Mouse (Mus musculus): ENCODE data around the gene Kcnq1. TPM values are rescaled to one million over a fixed set of nuclear protein-coding genes. Genes with fewer than 3 reads are reported as not detected.

Kcnq1 gene
- total RNA-seq, 2 experiments from 2014 or later: not detected

- no peak for ATAC-seq (replicated peaks; ENCODE audit: low FRiP score, poor library complexity, severe bottlenecking)
These were observed 193.9 kb downstream of the Kcnq1 start for GRCm38 (mm10) chr7:143300037-143300436.

- ATAC-seq (replicated peaks; ENCODE audit: low FRiP score, poor library complexity, severe bottlenecking): no peak
These were observed 194.5 kb downstream of the Kcnq1 start for GRCm38 (mm10) chr7:143300681-143301080.

GRCm38 (mm10) chr7:143302156-143302555, 196.0 kb downstream of the Kcnq1 start:
- ATAC-seq (replicated peaks; ENCODE audit: low FRiP score, poor library complexity, severe bottlenecking): no peak

DNA sequence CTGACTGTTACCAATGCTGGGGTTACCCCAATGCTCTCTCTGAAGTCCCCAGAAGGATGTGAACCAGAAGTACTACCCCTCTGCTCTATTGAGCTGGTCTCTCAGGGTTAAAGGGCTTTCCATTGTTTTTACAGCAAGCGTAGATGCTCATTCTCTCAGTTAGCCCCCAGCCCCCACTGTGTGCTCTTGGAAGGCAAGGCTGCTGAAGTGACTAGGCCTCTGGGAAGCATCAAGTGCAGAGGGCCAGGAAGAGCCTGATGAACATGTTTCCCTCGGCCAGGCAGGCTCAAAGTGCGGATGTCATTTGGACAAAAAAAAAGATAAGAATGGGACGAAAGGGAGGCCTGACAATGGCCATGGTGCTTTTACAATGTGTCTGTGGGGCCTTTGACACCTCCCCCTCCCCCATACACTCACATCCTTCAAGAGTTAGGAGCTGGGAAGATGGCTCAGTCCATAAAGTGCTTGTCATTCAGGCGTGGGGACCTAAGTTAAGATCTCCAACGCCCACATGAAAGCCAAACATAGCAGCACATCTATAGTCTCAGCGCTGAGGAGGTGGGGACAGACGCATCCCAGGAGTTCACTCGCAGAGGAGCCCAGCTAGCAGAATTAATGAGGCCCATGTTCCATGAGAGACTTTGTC, 196.6 kb downstream of the Kcnq1 start:
- no peak for ATAC-seq (replicated peaks; ENCODE audit: low FRiP score, poor library complexity, severe bottlenecking)

- ATAC-seq (replicated peaks; ENCODE audit: low FRiP score, poor library complexity, severe bottlenecking): no peak
These were observed 197.4 kb downstream of the Kcnq1 start for GRCm38 (mm10) chr7:143303557-143303956.

DNA sequence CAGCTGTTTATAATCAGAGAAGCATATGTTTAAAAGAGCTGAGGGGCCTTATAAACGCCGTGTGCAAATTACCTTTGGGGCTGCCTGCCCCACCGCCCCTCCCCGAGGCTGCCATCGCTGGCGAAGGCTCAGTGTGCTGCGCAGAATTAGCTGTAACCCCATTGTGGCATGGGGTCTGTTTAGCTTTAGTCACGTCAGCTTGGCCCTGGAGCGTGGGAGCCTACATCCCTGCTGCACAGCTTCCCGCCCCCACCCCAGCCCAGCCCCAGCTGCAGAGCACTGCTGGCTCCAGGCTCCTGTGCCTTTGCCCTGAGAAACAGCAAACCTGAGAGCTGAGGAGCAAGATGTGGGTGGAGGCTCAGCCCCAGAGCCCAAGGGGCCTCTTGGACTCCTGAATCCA, 199.6 kb downstream of the Kcnq1 start:
- no peak for ATAC-seq (replicated peaks; ENCODE audit: low FRiP score, poor library complexity, severe bottlenecking)

DNA sequence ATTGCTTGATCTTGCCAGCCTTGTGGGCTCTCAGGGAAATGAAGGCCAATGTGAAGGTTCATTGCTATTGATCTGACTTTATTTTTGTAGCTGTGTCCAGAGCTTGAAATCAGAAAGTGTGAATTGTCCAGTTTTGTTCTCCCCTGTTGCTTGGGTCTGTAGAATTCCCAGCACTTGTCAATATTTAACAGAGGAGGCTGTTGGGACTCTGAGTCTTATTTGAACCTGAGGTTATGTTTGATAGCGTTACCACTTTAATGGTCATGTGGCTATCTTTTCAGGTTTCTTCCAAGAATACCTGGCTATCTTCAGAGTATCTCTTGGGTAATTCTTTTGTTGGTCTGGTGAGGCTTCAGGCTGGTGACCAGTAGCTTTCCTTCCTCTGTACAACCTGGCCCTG, 201.8 kb downstream of the Kcnq1 start:
- ATAC-seq (replicated peaks; ENCODE audit: low FRiP score, poor library complexity, severe bottlenecking): no peak

GRCm38 (mm10) chr7:143310311-143310710, 204.1 kb downstream of the Kcnq1 start:
- ATAC-seq (replicated peaks; ENCODE audit: low FRiP score, poor library complexity, severe bottlenecking): no peak

- no peak for ATAC-seq (replicated peaks; ENCODE audit: low FRiP score, poor library complexity, severe bottlenecking)
These were observed 204.7 kb downstream of the Kcnq1 start for GRCm38 (mm10) chr7:143310847-143311246.

DNA sequence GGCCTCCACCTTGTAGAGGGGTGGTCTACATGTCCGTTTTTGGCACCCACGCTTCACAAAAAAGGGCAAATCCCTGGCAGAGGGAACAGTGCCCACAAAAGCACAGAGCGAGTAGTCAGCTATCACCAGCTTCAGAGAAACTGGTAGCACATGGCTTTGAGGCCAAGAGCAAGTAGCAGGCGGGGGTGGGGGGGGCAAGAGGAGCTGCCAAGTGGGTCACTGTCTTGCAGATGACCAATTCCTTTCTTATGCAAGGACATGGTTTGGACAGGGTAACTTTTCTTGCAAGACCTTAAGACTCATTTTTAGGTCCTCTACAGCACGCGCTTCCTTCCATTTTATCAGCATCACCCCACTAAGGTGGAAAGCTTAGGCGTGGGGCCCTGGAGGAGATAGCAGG, 205.3 kb downstream of the Kcnq1 start:
- ATAC-seq (replicated peaks; ENCODE audit: low FRiP score, poor library complexity, severe bottlenecking): no peak; the same call in 1 of the 2 replicates

DNA sequence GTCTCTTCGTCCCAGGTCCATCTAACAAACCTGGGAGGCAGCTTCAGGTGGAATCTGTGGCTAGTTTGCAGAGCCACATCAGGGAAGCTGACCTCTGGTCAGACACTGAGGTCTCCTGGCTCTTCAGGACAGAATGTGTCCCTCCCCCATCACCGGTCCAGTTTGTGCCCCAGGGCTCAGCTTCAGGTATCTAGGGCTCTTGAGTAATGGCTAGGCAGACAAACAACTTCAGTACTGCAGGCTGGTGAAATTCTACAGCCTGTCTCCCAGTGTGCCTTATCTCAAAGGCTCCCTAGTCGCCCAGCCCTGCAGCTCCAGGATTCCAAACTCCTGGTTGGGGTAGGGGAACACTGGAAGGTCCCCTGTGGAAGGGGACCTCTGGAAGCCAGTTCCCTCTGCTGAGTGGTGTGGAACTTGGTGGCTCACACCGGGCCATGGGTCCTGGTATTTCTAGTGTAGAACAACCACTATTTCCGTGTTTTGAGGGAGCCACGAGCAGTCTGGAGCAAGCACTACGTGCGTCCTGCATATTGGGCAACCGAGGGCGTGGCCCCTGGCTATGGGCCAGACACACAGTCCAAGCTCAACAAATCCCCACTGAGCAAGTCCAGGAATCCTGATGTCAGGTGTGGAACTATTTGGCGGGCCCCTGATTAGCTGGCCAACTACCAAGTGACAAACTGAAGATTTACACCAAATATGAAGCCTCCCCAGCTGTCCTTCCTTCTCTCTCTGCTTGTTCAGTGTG, 207.6 kb downstream of the Kcnq1 start:
- ATAC-seq (replicated peaks; ENCODE audit: low FRiP score, poor library complexity, severe bottlenecking): no peak

DNA sequence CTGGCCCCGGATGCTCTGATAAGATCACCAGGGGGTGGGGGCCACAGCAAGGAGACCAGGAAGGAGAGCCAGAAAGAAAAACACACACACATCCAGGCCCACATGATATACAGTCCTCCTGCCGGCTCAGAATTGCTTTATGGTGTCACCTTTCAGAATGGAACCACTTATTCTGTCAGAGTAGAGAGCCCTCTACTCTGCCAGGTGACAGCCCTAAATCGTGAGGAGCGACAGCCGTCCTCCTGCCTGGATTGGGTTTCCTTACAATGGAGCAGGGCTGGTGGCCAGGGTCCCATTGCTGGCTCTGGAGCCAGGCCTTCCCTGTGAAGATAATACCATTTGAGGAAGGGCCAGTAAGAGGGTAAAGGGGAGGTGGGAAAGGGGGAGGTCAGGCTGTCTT, 212.3 kb downstream of the Kcnq1 start:
- no peak for ATAC-seq (replicated peaks; ENCODE audit: low FRiP score, poor library complexity, severe bottlenecking)

- ATAC-seq (replicated peaks; ENCODE audit: low FRiP score, poor library complexity, severe bottlenecking): no peak
These were observed 214.2 kb downstream of the Kcnq1 start for GRCm38 (mm10) chr7:143320367-143320766.

DNA sequence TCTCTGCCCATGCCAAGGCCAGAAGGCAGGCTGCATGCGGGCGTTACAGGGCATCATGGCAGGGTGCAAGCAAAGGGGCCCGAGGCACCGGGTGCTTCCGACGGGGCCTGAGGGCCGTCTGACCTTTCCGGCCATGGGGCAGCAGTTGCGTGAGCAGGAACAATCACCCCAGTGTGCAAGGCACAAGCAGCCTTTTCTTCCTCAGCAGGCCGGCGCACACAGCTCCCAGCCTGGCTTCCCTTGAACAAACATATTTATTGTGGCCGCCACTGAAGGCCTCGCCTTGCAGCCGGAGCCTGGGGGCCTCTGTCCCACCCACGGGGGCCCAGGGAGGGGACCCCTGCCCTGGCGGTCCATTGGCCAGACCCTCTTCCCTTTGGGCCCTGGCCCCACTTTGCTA, 218.9 kb downstream of the Kcnq1 start:
- ATAC-seq (replicated peaks; ENCODE audit: low FRiP score, poor library complexity, severe bottlenecking): no peak

DNA sequence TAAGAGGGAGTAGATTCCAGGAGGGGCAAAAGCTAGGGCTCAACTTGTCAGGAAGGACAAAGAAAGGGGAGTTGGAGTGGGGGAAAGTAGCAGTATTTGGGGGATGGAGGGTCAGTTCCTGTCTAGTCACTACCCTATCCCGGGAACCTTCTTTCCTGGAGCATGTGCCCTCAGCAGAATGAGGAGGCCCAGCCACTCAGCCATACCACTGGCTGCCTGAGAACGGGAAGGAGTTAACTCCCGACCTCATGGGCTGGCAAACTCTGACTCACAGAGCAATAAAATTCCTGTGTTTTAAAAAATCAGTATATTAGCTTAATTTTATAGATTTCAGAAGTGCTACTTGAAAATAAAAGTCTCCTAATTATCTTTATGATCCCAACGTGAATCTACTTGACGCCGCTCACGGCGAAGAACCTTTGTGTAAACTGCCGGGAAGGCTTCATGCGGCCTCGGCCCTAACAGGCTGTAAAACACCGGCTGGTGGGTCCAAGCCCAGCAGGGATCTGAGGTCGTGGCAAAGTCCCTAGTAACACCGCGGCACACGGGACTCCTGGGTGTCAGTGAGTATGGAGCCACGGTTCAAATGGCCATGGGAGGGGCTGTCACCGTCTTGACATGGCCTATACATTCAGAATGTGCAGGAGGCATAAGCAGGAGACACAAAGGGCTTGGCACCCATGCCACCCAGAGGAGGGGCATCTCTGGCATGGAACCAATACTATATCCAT, 222.2 kb downstream of the Kcnq1 start:
- no peak for ATAC-seq (replicated peaks; ENCODE audit: low FRiP score, poor library complexity, severe bottlenecking)

DNA sequence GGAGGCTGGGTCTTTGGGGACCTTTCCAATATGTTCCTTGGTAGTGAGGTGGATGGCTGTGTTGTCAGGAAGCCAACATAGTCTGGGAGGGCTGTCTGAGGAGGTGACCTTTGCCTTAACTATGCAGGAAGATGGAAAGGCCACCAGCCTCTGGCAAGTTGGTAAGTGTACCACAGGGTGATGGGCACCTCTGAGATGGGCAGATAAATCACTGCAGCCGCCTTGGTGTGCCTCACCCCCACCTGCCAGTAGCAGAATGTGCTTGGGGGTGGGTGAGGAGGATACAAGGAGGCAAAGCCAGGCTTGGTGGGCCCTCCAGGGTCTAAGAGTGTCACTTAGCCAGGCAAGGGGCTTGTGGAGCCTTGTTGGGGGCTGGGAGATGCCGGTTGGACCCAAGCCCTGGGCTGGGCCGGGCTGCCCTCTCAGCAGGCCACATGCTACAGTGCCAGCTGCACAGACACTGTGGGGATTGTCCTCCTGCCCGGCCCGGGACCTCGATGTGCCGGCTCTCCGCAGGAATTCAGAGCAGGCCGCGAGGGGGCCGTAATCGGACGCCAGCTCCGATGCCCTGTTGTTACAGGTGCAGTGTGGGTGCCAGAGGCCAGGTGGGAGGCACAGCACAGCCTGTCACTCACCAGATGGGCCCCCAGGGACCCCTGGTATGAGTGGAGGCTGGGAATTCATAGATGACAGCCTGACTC, 223.1 kb downstream of the Kcnq1 start:
- ATAC-seq (replicated peaks; ENCODE audit: low FRiP score, poor library complexity, severe bottlenecking): no peak

DNA sequence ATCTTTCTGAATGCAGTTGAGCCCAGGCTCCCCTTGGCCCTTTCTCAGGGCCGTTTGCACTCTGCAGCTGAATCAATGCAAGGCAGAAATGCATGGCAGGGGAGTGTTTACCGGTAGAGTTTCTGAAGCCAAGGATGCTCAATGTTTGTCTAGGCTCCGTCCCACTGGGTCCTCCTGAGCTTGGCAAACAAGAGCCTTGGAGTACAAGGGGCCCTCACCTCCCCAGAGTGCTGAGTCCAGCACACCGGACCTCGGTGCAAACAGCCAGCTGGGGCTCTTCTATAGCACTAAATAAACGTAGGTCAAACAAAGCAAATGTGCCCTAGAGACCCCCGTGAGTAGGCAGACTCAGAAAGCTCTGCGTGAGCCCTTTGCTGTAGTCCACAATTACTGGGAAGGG, 226.9 kb downstream of the Kcnq1 start:
- no peak for ATAC-seq (replicated peaks; ENCODE audit: low FRiP score, poor library complexity, severe bottlenecking)

DNA sequence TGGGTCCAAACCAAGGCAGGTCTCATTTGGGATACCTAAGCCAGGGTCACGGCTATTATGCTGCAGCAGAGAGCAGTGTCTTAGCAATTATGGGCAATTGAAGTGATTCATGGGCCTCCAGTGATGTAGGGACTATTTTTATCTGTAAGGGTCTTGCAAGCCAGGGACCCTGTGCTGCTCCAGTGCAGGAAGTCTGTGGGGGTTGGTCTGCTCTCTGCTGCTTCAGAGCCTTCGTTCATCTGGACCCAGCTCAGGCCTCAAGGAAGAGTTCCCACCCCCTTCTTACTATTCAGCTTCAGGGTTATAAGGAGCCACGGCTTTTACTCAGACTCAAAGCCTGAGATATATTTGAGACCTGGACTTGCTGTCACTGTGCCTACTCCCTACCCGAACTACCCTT, 227.4 kb downstream of the Kcnq1 start:
- no peak for ATAC-seq (replicated peaks; ENCODE audit: low FRiP score, poor library complexity, severe bottlenecking)

GRCm38 (mm10) chr7:143338690-143339089, 232.5 kb downstream of the Kcnq1 start:
- ATAC-seq (replicated peaks; ENCODE audit: low FRiP score, poor library complexity, severe bottlenecking): no peak

- ATAC-seq (replicated peaks; ENCODE audit: low FRiP score, poor library complexity, severe bottlenecking): no peak
These were observed 234.6 kb downstream of the Kcnq1 start for GRCm38 (mm10) chr7:143340601-143341281.

Data from erythroid progenitor cell, adult 5-6 weeks (primary cell).